Mouse (Mus musculus) R1 (cell line): Measurements from ENCODE around the gene Shroom2.
A peak's percentile ranks its signal among the peaks of the same experiment; 100 is the strongest.
"Not testable (repeated sequence)": the region's sequence is repeated elsewhere in the genome, so short reads cannot be mapped to it uniquely, and the experiment has no call there.

ENCODE experiments used
- DNase-seq: peaks from one replicate; pipeline ENCODE4 v3.0.0-alpha.2; 2018; ENCODE audit warnings: low read depth, low spot score

Shroom2 gene

DNA sequence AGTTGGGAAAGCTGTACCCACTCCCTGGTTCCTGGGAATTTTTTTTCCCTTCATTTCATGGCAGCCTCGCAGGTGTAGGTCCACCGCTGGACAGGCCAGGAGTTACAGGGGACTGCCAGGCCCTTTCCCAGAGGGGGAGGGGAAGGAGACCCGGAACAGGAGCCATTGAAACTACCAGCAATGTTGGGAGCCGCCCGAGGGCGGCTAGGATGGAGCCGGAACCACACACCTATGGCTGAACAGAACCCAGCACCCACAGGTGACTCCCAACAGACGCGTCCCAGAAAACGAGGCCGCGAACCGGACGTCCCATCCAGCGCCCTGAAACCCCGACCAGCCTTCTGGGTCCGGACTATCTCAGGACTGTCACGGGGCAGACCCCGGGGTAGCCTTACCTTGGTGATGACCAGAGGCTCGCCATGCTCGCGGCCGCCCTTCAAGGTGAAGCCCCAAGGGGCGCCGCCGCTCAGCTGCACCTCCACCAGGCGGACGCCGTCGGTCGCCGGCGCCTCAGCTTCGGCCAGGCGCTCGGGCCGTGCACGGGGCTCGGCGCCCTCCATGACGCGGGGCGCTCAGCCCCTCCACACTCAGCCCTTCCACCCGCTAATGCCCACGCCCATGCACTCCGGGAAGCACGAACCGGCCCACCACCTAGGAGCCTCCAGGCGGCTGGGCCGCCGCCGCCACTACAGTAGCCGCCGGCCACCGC is at the start of gene Shroom2:
Gene Shroom2 (minus strand): TSS at position 575 of the 709 bp plus-strand sequence.
- DNase-seq = no peak

DNA sequence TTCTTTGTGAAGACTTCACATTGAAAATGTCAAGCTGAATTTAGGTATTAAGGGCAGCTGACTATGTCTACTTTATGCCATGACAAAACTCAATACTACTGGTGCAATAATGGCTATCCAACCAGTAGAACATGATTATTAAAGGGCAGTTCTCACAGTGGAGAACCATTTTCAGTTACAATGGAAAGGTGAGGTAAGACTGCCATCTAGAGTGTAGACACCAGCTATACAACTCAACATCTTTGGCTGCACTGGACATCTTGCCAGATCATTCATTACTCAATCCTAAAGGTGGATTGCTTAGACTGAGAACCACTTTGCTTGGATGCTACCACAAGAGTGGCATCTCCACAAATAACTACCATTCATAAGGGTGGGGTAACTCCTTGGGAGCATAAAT is 49.7 kb upstream of the Shroom2 start:
- peak; percentile 25 for DNase-seq

GRCm38 (mm10) chrX:152813339-152813738 is 44.1 kb upstream of the Shroom2 start:
- no peak for DNase-seq

DNA sequence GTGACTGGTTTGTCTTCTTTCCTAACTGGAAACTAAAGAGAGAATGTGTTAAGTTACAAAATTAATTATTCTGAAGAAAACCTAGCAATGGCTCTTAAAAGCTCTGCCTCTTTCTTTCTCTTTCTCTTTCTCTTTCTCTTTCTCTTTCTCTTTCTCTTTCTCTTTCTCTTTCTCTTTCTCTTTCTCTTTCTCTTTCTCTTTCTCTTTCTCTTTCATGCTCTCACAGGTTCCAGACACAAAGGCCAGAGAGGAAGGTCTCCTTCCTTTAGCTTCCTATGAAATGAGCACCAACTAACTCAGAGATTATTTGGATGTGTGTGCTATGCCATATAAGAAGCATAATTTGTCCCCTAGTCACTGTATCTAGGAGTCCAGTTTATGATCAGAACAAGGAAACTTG is 36.1 kb upstream of the Shroom2 start:
- DNase-seq = no peak

DNA sequence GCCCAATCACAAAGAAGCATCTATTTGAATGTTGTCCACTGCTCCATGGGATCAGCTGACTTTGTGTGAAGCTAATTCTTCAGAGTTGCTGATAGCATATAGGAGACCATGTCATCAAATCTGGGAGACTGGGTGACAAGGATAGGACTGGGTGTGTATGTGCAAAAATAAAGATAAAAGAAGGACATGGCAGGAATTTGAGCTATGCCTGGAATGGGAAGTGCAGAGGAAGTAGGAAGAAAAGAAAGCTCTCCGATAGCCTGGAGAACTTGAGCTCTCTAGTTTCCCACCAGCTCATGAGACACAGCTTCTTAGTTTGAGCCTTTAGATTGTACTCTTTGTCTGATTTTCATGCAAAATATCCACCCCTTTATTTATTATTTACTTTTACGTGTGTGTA is 19.3 kb upstream of the Shroom2 start:
- DNase-seq = peak; percentile 64

GRCm38 (mm10) chrX:152788129-152788528 is 18.9 kb upstream of the Shroom2 start:
- no peak for DNase-seq

GRCm38 (mm10) chrX:152781720-152782403 is 12.6 kb upstream of the Shroom2 start, which contains the start of gene Gpr143:
TSS of gene Gpr143 (plus strand) at chrX:152781921.
- DNase-seq = peak; percentile 39

DNA sequence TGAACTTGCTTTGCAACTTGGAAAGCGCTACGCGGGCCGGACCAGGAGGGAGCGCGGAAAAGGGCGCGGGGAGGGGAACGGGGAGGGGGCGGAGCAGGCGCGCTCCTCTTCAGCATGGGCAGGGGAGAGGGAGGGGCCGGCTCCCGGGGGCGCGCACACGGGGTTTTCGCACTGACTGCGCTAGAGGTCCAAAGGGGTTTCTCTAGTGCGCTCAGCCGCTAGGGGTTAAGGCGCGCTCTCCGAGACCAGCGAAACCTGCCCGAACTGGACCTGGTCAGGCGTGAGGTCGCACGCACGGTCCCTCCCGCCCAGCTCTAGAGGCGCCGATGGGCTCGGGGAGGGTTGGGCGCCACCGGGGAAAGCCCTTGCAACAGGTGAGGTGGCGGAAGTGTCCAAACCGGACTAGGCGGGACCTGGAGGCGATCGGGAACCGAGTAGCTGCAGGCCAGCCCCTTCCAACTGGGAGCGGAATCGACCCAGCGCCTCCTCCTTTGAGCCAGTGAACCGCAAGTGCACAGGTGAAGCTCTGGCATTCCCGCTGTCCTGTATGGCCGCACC is 414 bp upstream of the Shroom2 start:
- DNase-seq = peak; percentile 85

DNA sequence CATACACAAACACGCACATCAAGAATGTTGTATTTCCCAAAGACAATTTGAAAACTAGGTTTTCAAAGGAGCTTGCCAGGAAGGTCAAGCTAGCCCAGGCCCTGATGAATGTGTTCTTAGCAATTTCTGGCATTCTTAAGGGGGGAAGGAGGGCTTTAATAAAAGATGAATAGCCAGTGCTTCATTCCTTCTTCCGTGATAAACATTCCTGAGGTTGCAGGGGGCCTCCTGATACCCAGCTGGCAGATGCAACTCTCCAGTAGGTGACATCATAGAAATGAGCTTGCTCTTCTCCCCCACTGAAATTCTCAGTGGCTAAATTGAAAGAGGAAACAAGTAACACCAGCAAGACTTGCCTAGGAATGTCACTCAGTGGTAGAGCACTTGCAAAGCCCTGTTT is 5.1 kb downstream of the Shroom2 start:
- DNase-seq = peak; percentile 78

DNA sequence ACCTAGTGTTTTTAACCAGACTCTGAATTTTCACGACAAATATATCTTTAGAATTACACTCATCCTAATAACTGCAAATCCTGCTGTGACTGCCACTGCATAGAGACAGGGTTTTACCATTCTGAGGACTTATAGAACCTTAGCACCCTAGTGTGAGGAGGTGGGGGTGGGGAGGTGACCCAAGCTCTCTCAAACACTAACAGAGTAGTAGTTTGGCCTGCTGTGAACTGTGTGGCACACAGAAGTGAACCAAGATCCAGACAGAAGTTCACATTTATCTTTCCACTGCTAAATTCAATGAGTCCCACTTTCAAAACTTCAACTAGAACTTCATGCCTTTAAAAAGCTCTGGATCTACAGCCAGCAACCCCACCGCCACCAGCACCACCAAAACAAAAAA is 6.4 kb downstream of the Shroom2 start:
- DNase-seq = no peak

DNA sequence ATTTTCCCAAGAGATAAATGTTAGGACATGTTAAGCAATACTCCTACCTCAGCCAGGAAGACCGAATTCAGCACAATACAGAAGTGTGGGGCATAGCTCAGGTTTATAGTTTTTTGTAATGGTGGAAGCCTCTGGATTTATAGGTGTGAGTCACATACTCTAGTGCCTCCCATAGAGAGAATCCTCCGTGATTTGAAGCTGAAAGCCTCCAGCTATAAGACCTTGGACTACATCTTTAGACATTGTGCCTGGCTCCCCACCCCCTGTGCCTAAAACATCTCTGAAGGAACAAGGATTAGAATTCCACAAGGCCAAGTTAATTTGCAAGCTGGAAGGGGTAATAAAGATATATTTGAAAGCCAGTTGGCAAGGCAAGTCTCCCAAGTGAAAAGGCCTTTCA is 6.8 kb downstream of the Shroom2 start:
- DNase-seq = no peak

- no peak for DNase-seq
Measured at GRCm38 (mm10) chrX:152756293-152756692, 13.0 kb downstream of the Shroom2 start.

DNA sequence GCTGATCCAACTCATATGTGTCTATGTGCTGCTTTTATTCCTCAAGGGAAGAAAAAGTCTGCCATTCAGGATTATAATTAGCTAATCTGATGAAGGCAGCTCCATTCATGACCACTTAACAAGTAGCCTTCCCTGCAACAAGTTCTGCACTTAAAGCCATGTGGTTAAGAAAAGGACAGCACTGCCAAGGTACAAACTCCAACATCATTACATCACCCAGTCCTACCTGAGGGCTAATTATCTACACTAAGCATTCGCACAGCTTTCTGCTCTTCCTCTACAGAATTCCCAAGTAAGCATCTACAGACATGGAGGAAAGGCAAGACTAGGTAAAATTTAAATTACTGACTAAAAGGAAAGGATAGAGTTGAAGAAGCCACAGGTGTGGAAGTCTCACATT is 13.4 kb downstream of the Shroom2 start:
- no peak for DNase-seq

DNA sequence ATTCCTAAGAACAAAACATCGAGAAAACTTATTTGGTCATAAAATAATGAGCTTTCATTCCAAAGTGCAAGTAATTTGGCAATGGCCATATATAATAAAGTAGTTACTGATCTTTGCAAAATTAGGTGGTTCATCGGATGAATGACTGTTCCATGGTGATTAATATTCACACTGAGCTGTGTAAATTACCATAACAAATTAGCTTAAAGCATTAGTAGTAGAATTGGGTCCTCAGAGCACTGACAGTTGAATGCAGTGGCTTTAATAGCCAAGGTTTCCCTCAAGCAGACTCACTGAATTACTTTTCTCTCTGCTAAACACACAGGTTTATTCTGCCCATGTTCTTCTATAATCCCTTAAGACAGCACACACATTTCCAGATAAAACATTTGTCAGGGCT is 23.3 kb downstream of the Shroom2 start:
- no peak for DNase-seq

- DNase-seq = no peak
Measured at GRCm38 (mm10) chrX:152743642-152744041, 25.6 kb downstream of the Shroom2 start.

DNA sequence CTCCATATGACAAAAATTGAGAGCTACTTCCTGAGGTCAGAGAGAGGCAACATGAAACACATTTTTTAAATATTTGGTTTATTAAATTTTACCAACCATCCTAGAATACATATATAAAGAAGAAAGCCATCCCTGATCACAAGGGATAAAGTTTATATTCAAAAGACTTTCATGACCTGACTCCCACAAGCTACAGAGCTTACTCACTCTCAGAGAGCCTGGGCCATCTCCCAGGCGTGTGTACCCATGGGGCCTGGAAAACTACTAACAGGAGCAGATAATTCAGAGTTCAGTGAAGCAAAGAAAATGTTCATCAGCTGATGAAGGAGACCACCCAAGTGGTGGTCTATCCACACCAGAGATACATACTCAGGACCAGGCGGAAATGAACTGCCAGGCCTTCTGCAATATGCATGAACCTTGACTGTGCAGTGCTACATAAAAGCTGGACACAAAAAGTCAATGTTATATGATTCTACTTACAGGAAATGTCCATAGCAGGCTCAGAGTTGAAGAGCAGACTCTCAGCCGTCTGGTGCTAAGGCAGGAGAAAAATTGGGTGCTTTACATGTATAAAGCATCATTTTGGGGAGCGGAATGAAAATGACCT is 30.4 kb downstream of the Shroom2 start:
- no peak for DNase-seq

- DNase-seq = peak; percentile 21
Measured at GRCm38 (mm10) chrX:152738191-152738590, 31.1 kb downstream of the Shroom2 start.

GRCm38 (mm10) chrX:152735283-152735682 is 34.0 kb downstream of the Shroom2 start:
- no peak for DNase-seq

DNA sequence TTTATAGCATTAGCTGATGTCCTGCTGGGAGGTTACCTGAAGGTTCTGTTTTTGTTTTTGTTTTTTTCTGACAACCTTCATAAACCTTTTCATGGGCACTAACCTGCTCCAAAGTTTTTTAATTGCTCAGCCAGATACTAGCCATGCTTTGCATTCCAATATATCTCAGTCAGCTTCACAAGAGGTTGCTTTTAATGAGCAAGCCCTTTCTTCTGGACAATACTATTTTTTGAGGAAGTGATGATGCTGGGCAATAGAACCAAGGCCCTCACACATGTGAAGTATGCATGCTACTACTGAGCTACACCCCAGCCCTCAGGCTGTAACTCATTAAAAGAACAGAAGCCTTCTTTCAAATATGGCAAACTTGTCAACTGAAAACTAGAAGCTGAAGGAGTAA is 52.6 kb downstream of the Shroom2 start:
- DNase-seq = no peak

DNA sequence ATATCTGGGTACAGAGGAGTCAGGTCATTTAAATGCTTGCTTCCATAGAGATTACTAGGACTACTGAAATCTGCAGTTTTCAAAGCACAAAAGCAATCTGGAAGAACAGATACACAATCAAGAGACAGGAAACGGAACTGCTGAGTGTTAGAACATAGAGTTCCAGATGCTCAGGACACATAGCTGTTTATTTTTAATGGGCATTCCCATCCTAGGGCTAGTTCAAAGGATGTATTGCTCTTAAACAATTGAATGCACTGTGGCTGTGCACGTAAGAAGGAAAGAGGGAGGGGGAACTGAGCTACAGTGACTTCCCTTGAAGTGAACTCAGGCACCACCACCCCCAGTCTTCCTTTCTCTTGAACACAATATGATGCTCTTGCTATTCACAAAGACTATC is 58.5 kb downstream of the Shroom2 start:
- DNase-seq = not testable (repeated sequence)

GRCm38 (mm10) chrX:152708359-152708758 is 60.9 kb downstream of the Shroom2 start:
- no peak for DNase-seq

- DNase-seq = peak; percentile 71
Measured at GRCm38 (mm10) chrX:152705397-152705796, 63.9 kb downstream of the Shroom2 start.
